Mouse (Mus musculus) bone marrow, adult 2 months (tissue): ENCODE results near the gene Robo2.

ENCODE experiments used
- CTCF ChIP-seq: fragments of 200-500 bp; IDR thresholded peaks from 2 replicates; pipeline ENCODE4 v1.5.1; 2011; ENCODE audit warnings: low read length, control low read depth; ENCODE audit not compliant: control insufficient read depth, insufficient read depth
- POLR2A ChIP-seq: fragments of 200-500 bp; IDR thresholded peaks from 2 replicates; pipeline ENCODE4 v1.6.1; 2011; ENCODE audit warnings: low read depth, mild to moderate bottlenecking, control low read depth, low read length, borderline replicate concordance; ENCODE audit not compliant: control insufficient read depth

- TF ChIP-seq POLR2A (no peak), CTCF (no peak)
Measured at GRCm38 (mm10) chr16:74072671-74073070, 339.0 kb downstream of the Robo2 start.
